Mouse (Mus musculus) CD4-positive naive resting alpha-beta T cell, adult 57 days (primary cell): ENCODE results near the gene Ccdc22. TPM values are rescaled to one million over a fixed set of nuclear protein-coding genes. Genes with fewer than 3 reads are reported as not detected.

ENCODE experiments used
- total RNA-seq: library from RNA; stranded (reverse); gene quantifications from one replicate; pipeline ENCODE4 v1.2.4, GENCODE M21; 2023

Ccdc22 gene
- 29.4 TPM for total RNA-seq

GRCm38 (mm10) chrX:7604879-7605574 is at the start of gene Ccdc22:
Gene Ccdc22 (minus strand): TSS chrX:7605517.

GRCm38 (mm10) chrX:7638401-7639091 is 33.2 kb upstream of the Ccdc22 start, which contains the start of gene Syp:
Gene Syp (plus strand): TSS chrX:7638471.

GRCm38 (mm10) chrX:7606783-7607182 is 1.5 kb upstream of the Ccdc22 start, which contains the start of gene Cacna1f:
Gene Cacna1f (plus strand): TSS chrX:7607083.

GRCm38 (mm10) chrX:7574087-7574884 is 31.0 kb downstream of the Ccdc22 start, which contains the start of gene Ppp1r3f:
Gene Ppp1r3f (minus strand): TSS chrX:7574283.

GRCm38 (mm10) chrX:7573176-7574086 is 31.9 kb downstream of the Ccdc22 start, which contains the start of gene Foxp3:
Gene Foxp3 (plus strand): TSS chrX:7573644.

Other genes with a start within 250 kb of the Ccdc22 start
- 1.0 TPM for gene Usp27x, start 229.7 kb downstream of the Ccdc22 start, total RNA-seq
- gene Foxp3, start 31.9 kb downstream of the Ccdc22 start, total RNA-seq = 8.7 TPM
- gene Ppp1r3f, start 31.2 kb downstream of the Ccdc22 start, total RNA-seq = 20.0 TPM
- not detected for gene Cacna1f, start 1.6 kb upstream of the Ccdc22 start, total RNA-seq
- 1.5 TPM for gene Syp, start 33.0 kb upstream of the Ccdc22 start, total RNA-seq
- gene Prickle3, start 51.7 kb upstream of the Ccdc22 start, total RNA-seq = 30.8 TPM
- gene Plp2, start 65.9 kb upstream of the Ccdc22 start, total RNA-seq = 34.6 TPM
- not detected for gene Magix, start 75.7 kb upstream of the Ccdc22 start, total RNA-seq
- gene Gpkow, start 91.6 kb upstream of the Ccdc22 start, total RNA-seq = 47.3 TPM
- 105 TPM for gene Wdr45, start 108.8 kb upstream of the Ccdc22 start, total RNA-seq
- gene Gm45208, start 116.7 kb upstream of the Ccdc22 start, total RNA-seq = not detected
- 16.9 TPM for gene Praf2, start 122.9 kb upstream of the Ccdc22 start, total RNA-seq
- not detected for gene Ccdc120, start 145.4 kb upstream of the Ccdc22 start, total RNA-seq
- 22.6 TPM for gene Tfe3, start 157.0 kb upstream of the Ccdc22 start, total RNA-seq
- 150 TPM for gene Gripap1, start 184.2 kb upstream of the Ccdc22 start, total RNA-seq
- gene Kcnd1, start 216.8 kb upstream of the Ccdc22 start, total RNA-seq = 1.2 TPM
- gene Otud5, start 235.8 kb upstream of the Ccdc22 start, total RNA-seq = 205 TPM